Mouse (Mus musculus): ENCODE results near the gene Fstl4.

Fstl4 gene

DNA sequence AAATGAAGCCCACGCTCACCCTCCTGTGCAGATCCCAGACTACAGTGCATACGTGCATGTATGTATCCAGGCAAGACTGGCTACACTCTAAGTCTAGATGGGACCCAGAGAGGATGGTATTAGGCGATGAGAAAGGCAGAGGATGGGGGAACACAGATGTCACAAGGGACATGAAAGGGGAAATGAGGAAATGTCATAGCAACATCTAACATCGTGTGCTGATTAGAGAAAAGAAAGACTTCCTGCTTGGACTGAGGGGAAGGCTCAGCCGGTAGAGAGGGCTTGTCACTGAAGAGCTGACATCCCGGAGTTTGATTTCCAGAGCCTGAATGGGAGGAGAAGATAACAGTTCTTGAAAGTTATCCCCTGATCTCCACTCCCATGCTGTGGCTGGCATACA, 150.0 kb downstream of the Fstl4 start:
- DNase-seq (ENCODE audit: extremely low spot score), result no peak

GRCm38 (mm10) chr11:52915648-52916047, 151.2 kb downstream of the Fstl4 start:
- no peak for DNase-seq (ENCODE audit: extremely low spot score)

GRCm38 (mm10) chr11:52919231-52919960, 155.0 kb downstream of the Fstl4 start:
- DNase-seq (ENCODE audit: extremely low spot score), result no peak

GRCm38 (mm10) chr11:52924196-52924595, 159.8 kb downstream of the Fstl4 start:
- DNase-seq (ENCODE audit: extremely low spot score), result no peak

DNA sequence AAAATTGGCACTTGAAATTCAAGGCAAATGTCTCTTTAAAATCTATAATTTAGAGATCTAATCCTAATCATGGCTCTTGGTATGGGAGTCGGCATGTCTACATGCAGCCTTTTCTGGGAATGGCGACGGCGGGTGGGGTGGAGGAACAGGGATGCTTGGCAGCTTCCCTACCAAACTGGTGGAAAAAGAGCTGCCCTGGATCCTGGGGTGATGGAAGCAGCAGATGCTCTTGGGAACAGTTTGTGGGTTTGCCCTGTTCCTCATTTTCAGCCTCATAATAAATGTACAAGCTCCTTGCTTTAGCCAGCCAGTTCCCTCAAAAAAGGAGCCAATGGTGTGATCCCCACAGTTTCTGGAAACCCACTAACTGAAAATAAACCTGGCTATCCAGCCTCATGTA, 163.9 kb downstream of the Fstl4 start:
- no peak for DNase-seq (ENCODE audit: extremely low spot score)

DNA sequence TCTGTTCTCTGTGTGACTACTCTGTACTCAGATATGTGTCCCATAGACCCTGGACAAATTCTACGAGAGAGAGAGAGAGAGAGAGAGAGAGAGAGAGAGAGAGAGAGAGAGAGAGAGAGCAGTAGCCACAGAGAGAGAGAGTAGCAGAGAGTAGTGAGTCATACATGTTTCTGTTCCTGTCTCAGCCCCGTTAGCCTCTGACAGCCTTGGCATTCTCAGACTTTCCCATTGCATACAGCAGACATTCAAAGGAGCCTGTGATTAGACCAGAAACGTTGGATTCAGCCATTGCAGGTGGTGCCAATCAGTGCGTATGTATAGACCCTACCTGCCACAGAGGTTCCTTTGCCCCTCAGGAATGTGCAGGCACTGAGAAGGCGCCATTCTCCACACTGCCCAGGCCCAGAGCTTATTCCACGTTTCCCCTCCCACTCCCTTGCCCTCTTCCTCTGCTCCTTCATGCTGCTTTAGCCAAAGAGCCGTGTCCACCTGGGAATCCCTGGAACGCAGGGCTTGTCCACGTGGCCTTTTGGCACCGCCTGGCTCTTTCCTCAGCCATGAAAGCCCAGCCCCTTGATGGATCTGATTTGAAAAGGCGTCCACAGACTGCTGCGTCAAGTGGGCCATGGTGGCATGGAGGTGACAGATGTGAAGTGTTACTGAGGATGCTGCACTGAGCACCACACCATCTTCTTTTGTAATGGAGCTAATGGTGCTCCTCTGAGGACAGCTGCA, 175.1 kb downstream of the Fstl4 start:
- no peak for DNase-seq (ENCODE audit: extremely low spot score)

- no peak for DNase-seq (ENCODE audit: extremely low spot score)
Measured at GRCm38 (mm10) chr11:52942967-52943366, 178.5 kb downstream of the Fstl4 start.

- no peak for DNase-seq (ENCODE audit: extremely low spot score)
Measured at GRCm38 (mm10) chr11:52954995-52955394, 190.6 kb downstream of the Fstl4 start.

- DNase-seq (ENCODE audit: extremely low spot score), result no peak
Measured at GRCm38 (mm10) chr11:52968809-52969208, 204.4 kb downstream of the Fstl4 start.

GRCm38 (mm10) chr11:52970396-52970795, 206.0 kb downstream of the Fstl4 start:
- no peak for DNase-seq (ENCODE audit: extremely low spot score)

- DNase-seq (ENCODE audit: extremely low spot score), result no peak
Measured at GRCm38 (mm10) chr11:52986986-52987385, 222.6 kb downstream of the Fstl4 start.

DNA sequence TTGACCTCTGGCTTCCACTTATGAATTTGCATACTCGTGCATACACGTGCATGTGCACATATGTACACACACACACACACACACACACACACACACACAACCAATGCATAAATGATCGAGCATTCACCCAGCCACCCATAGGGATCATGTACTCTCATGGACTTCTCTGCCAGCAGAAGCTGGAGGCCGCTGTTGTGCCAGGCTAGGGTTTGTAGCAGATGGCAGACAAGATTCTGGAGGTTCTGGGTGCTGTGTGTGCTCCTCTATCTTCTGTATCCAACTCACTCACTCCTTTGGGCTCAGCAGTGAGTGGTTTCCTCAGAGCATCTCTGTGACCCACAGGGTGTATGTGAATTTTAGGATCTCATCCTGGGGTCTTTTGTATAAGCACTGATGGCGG, 230.3 kb downstream of the Fstl4 start:
- DNase-seq (ENCODE audit: extremely low spot score), result no peak

- DNase-seq (ENCODE audit: extremely low spot score), result no peak
Measured at GRCm38 (mm10) chr11:52996434-52997093, 232.1 kb downstream of the Fstl4 start.

- no peak for DNase-seq (ENCODE audit: extremely low spot score)
Measured at GRCm38 (mm10) chr11:52997421-52997820, 233.0 kb downstream of the Fstl4 start.

GRCm38 (mm10) chr11:53000226-53000625, 235.8 kb downstream of the Fstl4 start:
- no peak for DNase-seq (ENCODE audit: extremely low spot score)

GRCm38 (mm10) chr11:53003361-53003760, 238.9 kb downstream of the Fstl4 start:
- DNase-seq (ENCODE audit: extremely low spot score), result no peak

DNA sequence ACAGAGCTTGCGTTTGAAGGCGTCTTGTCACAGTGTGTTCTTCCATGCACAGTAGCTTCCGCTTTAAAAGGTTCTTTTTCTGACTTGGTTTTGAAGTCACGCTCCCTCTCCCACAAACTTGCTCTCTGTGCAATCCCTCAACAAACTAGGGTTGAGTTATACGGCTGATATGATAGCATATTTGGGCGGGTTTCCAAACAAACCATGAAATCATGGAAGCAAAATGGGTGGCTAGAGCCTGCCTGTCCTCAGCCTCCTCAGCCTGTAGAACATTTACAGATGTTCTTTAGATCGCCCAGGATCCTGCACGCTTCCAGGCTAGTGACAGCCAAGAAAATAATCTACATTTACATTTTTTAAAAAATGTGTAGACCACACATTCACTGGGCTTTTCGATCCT, 239.4 kb downstream of the Fstl4 start:
- DNase-seq (ENCODE audit: extremely low spot score), result no peak

GRCm38 (mm10) chr11:53009597-53009996, 245.2 kb downstream of the Fstl4 start:
- DNase-seq (ENCODE audit: extremely low spot score), result no peak

DNA sequence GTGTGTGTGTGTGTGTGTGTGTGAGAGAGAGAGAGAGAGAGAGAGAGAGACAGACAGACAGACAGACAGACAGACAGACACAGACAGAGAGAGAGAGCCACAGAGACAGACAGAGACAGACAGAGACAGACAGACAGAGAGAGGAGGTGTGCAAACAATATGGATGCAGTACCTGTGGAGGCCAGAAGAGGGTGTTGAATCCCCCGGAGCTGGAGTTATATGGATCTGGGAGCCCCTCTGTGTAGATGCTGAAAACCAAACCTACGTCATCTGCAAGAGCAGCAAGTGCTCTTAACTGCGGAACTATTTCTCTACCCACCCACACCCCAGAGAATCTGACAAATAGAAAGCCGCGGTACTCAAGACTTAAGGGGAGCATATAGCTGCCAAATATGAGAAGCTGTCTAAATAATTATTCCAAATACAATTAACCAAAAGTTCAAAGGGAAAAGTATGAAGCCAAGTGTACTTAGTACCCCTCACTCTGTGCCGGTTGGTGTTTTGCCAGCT, 247.6 kb downstream of the Fstl4 start:
- DNase-seq (ENCODE audit: extremely low spot score), result no peak

- DNase-seq (ENCODE audit: extremely low spot score), result no peak
Measured at GRCm38 (mm10) chr11:53013906-53014305, 249.5 kb downstream of the Fstl4 start.

DNA sequence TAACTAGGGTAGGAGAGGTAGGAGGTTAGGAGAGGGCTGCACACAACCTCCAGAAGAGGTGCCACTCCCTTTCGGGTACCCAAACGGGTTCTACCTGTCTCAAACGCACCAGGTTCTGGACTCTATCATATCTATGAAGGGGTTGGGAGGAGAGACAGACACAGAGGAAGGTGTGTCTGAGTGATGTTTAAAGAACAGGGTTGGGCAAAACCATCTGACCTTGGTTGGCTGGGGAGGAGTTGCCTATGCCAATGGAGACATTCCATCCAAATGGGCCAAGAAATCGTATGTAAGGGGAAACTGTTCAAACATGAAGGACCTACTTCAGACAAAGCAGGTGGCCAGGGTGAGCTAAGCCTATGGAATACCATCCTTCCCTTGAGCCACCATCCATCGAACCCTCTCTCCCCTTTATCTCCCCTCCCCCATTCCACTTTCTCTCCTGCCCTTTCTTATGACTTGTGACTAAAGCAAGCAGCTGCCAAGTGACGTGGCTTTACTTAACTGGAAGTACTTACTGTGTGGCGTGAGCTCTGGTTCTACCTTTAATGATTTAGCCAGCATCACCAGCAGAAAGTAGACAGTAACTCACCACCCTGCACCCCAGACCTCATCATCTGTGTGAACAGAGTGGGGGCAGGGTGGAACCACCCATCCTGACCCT, 252.1 kb downstream of the Fstl4 start:
- no peak for DNase-seq (ENCODE audit: extremely low spot score)

DNA sequence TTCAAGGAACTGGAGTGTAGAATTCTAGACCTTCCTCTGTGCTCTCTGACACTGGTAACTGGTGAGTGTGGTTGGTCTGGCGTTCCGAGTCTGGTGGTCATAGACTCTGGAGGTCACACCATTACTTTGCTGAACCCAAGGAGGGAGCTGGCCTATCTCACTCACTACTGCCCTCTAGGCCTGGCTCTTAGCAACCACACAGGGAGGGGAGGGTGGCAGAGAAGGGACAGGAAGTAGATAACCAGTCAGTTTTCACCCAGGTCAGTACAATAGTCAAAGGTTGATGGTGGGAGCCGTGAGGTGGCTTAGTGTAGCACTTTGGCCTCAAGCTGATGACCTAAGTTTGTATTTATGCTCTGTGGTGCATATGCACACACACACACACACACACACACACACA, 255.1 kb downstream of the Fstl4 start:
- DNase-seq (ENCODE audit: extremely low spot score), result no peak

Measured in embryo, embryonic 9.5 days (tissue).